Mouse (Mus musculus) layer of hippocampus, adult 2 months (tissue): ENCODE data around the gene Cbr2. TPM values are rescaled to one million over a fixed set of nuclear protein-coding genes. Genes with fewer than 3 reads are reported as not detected.

Source experiments
- DNase-seq, 2 experiments: peaks; one replicate each; pipeline ENCODE4 v3.0.0; 2022; ENCODE audit warnings: low spot score in 2 of 2
- H3K27ac ChIP-seq: fragments of 200-600 bp; 2 replicates; pipeline ENCODE4 v1.8.1; 2022
- H3K4me3 ChIP-seq: fragments of 200-600 bp; 2 replicates; pipeline ENCODE4 v1.8.1; 2022; ENCODE audit warnings: mild to moderate bottlenecking
- CTCF ChIP-seq: fragments of 200-600 bp; conservative IDR thresholded peaks from 2 replicates; pipeline ENCODE4 v1.8.1; 2022; ENCODE audit warnings: antibody characterized with exemption, mild to moderate bottlenecking, moderate library complexity
- total RNA-seq, 2 experiments: library from RNA; stranded (reverse); gene quantifications; 2 replicates each; pipeline ENCODE4 v1.2.3; 2021

Cbr2 gene
- total RNA-seq, 2 experiments from 2014 or later = 1.3 to 4.9 TPM

DNA sequence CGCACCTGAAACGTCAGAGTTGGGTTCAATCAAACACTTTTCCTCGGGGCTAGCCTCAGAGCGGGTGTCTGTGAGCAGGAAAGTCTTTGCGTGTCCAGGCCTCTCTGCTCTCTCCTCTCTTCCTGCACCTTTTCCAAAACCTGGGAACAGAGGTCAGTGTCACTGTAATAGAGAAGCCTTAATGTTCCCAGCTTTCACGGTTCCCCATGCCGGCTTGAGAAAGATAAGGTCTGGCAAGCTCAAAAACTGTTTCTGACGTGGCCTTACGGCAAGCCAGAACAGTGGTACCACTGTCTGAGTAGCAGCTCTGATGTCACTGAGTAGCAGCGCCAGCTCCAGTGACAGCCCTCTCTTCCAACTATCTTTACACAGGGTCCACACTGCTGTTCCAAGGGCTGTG is 17.4 kb downstream of the Cbr2 start:
- no peak for TF ChIP-seq CTCF
- peak overlapping the region; percentile 86 for H3K27ac ChIP-seq
- peak overlapping the region; percentile 56 for H3K4me3 ChIP-seq
- no peak for DNase-seq

DNA sequence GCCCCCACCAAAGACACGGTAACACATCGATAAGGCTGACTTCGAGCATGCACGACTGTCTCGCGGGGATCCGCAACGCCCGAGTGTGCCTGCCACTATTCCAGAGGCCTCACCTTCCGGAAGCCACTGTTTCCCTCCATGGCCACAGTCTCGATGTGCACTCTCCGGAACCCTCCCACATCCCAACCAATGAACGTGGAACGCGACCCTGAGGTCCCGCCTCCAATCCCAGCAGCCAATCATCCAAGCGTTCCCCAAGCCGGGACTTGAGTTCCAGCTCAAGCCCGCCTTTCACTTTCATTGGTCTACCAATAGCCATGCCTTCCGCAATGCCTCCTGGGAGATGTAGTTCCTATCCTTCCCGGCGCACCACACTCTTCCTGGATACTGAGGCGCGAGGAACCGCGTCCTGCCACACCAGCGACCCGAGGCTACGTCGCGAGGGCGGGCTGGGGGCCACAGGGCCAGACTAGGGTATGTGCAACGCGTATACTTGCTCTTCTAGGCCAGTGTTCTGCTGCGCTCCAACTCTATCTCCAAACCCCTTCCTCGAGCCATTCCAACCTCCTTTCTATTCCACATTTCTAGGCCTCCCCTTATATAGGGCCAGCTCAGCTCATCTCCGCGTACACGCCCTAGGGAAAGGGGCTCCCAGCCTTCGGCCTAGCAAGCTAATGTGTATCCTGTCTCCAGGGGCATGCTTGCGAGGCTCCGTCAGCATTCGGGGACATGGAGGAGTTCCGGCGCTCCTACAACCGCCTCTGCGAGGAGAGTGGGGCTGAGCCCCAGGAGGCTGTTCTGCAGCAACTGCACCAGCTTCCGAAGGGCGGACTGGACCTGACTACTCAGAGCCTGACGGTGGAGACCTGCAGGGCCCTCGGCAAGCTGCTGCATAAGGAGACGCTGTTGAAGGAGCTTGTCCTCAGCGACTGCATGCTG is 18.1 kb downstream of the Cbr2 start, which contains the start of the genes Cenpx and Lrrc45:
TSS of gene Cenpx (minus strand) at position 159 of the 939 bp plus-strand sequence.
TSS of gene Lrrc45 (plus strand) at position 346 of the 939 bp plus-strand sequence.
- Histone ChIP-seq H3K27ac (peak within 1 kb of the TSS; percentile 86), H3K4me3 (peak within 1 kb of the TSS; percentile 56)
- DNase-seq = peak; percentile 96 to 99
- TF ChIP-seq CTCF = no peak

- H3K27ac ChIP-seq = peak overlapping the region; percentile 82
- TF ChIP-seq CTCF = peak; percentile 83
- H3K4me3 ChIP-seq = peak overlapping the region; percentile 56
- peak in 1 of 2 experiments; percentile 35 for DNase-seq
These were observed 18.9 kb downstream of the Cbr2 start for GRCm38 (mm10) chr11:120712771-120713568.

DNA sequence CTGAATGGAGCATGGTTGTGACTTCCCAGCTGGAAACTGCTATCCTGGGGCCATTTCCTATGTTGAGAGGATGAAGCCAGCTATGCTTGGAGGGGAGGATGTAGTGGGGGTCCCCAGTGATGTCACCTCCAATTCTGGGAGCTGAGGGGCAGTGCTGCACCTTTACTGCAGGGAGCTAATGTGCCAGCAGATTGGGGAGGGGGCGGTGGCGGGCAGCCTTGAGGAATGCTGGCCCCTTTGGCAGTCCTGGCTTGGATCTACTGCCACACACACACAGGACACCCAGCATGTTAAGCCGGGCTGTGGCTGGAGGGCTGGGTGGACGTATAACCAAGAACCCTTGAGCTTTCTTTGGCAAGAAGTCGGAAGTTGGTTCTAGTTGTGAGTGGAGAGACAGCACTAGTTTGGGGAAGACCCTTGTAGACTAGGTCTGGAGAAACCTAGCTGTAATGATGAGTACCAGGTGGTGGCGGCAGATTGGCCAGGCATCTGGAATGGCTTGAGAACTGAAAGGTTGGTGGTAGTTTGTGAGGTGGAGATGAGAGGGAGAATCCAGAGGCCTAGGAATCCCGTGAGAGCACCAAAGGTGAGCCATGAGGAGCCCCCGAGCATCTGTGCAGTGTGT is 19.8 kb downstream of the Cbr2 start:
- no peak for TF ChIP-seq CTCF
- Histone ChIP-seq H3K27ac (no peak overlapping the region), H3K4me3 (no peak overlapping the region)
- DNase-seq = no peak

GRCm38 (mm10) chr11:120710672-120711071 is 21.2 kb downstream of the Cbr2 start:
- no peak overlapping the region for H3K27ac ChIP-seq
- TF ChIP-seq CTCF = no peak
- DNase-seq = no peak
- H3K4me3 ChIP-seq = no peak overlapping the region

DNA sequence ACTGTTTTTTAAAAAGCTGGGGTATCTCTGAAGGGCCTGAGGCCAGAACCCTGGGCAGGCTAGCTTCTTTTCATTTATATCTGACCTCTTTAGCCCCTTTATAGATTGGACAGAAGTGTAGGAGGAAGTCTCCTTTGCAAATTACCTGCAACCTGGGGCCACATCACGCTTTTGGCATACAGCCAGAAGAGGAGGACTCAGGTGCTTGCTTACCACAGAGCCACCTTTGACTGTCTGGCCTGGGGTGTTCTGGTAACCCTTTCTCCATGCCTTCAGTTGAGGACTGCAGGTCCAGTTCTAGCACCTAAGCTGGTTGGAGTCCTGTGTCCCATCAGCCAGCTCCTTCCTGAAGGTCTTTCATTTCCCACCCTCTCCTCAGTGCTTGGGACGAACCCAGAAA is 22.4 kb downstream of the Cbr2 start:
- no peak for DNase-seq
- Histone ChIP-seq H3K4me3 (no peak overlapping the region), H3K27ac (no peak overlapping the region)
- TF ChIP-seq CTCF = no peak

DNA sequence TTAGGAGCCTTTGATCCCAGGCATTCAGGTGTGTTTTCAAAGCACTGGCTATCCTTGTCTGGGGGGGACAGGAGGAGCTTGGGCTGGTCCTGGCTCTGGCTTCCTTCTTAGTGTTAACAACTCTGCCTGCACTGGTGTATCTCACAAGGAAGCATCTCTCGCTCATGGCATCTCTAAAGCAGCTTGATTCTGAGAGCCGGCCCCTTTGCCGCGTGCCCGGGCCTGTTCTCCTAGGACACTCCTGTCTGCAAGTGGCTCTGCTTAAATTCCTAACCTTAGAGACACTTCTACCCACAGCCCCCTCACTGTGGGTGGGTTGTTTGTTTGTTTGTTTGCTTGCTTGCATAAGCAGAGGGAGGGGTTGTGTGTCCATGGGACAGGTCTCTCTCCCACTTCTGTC is 23.9 kb downstream of the Cbr2 start:
- no peak for DNase-seq
- no peak for TF ChIP-seq CTCF
- no peak overlapping the region for H3K4me3 ChIP-seq
- peak overlapping the region; percentile 55; the same call in 1 of the 2 replicates for H3K27ac ChIP-seq

DNA sequence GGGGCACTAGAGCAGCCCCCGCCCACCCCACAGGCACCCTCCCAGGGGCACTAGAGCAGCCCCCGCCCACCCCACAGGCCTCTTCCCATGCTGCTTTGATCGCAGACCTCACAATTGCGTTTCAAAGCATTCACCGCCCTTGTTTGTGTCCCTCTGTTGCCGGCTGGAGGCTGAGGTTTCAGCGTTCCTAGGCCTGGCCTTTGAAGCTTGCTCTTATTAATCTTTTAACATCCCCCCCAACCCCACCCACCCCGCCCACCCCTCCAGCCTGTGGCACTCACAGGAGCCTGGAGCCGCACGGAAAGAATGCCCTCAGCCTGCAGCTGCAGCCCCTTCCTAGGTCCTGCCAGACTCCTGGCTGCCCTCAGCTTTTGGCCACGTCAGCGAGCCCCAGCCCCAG is 24.7 kb downstream of the Cbr2 start:
- no peak for DNase-seq
- Histone ChIP-seq H3K27ac (no peak overlapping the region; the same call in 1 of the 2 replicates), H3K4me3 (no peak overlapping the region)
- no peak for TF ChIP-seq CTCF

- no peak for DNase-seq
- TF ChIP-seq CTCF = no peak
- Histone ChIP-seq H3K4me3 (no peak overlapping the region), H3K27ac (0 out of 2 replicates have a peak overlapping the region, but pooled peaks have one; percentile 15)
These were observed 25.8 kb downstream of the Cbr2 start for GRCm38 (mm10) chr11:120706120-120706519.

GRCm38 (mm10) chr11:120704486-120705325 is 27.2 kb downstream of the Cbr2 start:
- no peak for DNase-seq
- Histone ChIP-seq H3K27ac (peak overlapping the region; percentile 1; the same call in 1 of the 2 replicates), H3K4me3 (no peak overlapping the region)
- TF ChIP-seq CTCF = no peak

- no peak overlapping the region for H3K4me3 ChIP-seq
- no peak for DNase-seq
- TF ChIP-seq CTCF = peak; percentile 39
- peak overlapping the region; percentile 1; the same call in 1 of the 2 replicates for H3K27ac ChIP-seq
These were observed 28.0 kb downstream of the Cbr2 start for GRCm38 (mm10) chr11:120703696-120704454.
